Mouse (Mus musculus): ENCODE measurements around the gene Ano4. TPM values are rescaled to one million over a fixed set of nuclear protein-coding genes. Genes with fewer than 3 reads are reported as not detected.
"Not testable (repeated sequence)": the region's sequence is repeated elsewhere in the genome, so short reads cannot be mapped to it uniquely, and the experiment has no call there.

The Ano4 gene
- polyA plus RNA-seq, 1 experiment from 2014 or later = 1.1 TPM

GRCm38 (mm10) chr10:89092350-89093040 lies 252.1 kb downstream of the Ano4 start:
- no peaks in the 10 kb centered on the region for H3K4me1 ChIP-seq (replicated peaks; ENCODE audit: control insufficient read depth, insufficient read depth, low read length)
- H3K27ac ChIP-seq (ENCODE audit: low read depth, low read length) = no peak overlapping the region
- DNase-seq (ENCODE audit: low spot score) (no peak), ATAC-seq (replicated peaks; ENCODE audit: low FRiP score) (no peak)
- H3K27me3 ChIP-seq (ENCODE audit: control insufficient read depth, insufficient read depth, low read length) = no peaks in the 10 kb centered on the region
- H3K36me3 ChIP-seq (ENCODE audit: control insufficient read depth, insufficient read depth, low read length) = no peaks in the 10 kb centered on the region
- WGBS = 82% methylated on average over 9 of the region's 9 CpGs
- H3K4me2 ChIP-seq (ENCODE audit: low read depth, low read length, severe bottlenecking) = no peak overlapping the region
- no peak overlapping the region for H3K4me3 ChIP-seq (ENCODE audit: low read depth, low read length)
- H3K9ac ChIP-seq (ENCODE audit: low read length) = no peak overlapping the region
- no peaks in the 10 kb centered on the region for H3K9me3 ChIP-seq (ENCODE audit: control insufficient read depth, low read length)

DNA sequence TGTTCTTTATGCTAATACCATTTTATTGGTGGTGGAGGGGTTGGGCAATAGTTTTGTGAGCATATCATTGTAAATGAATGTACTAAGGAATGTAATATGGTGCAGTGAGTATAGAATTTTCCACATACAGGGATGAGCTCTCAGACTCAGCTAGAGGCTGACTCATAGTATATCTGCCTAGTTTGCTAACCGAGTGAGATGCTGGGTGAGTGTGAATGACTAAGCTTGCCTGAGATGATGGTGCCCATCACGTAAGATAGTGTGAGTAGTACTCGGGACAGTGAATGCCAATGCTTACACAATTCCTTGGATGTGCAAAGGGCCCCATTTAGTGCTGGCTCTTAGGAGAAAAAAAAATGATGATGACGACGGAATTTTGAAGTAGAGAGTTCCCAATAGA lies 267.1 kb downstream of the Ano4 start:
- Histone ChIP-seq H3K9ac (ENCODE audit: low read length) (no peak overlapping the region), H3K9me3 (ENCODE audit: control insufficient read depth, low read length) (no peaks in the 10 kb centered on the region)
- 89% methylated on average over 5 of the region's 5 CpGs for WGBS

DNA sequence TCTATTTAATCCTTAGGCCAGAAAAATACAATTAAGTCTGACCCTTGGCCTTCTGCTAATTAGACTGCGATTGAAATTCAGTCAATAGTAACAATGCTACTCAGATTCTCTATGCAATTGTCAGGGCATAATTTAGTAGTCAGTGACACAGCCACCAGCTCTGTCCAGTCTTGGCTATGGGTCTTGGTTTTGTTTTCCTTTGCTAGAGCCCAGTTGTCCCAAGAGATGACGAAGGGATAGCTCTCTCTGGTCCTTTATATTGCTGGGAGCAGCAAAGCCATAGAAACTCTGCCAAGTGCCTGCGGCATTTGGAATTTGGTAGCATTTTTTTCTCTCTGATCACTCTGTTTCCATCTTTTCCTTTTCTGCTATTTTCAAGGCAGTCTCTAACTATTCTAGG lies 288.7 kb downstream of the Ano4 start:
- no peaks in the 10 kb centered on the region for H3K27me3 ChIP-seq (ENCODE audit: control insufficient read depth, insufficient read depth, low read length)
- ATAC-seq (replicated peaks; ENCODE audit: low FRiP score) = no peak
- H3K4me2 ChIP-seq (ENCODE audit: low read depth, low read length, severe bottlenecking) = no peak overlapping the region

More for the DNA sequence above, 267.1 kb downstream of the Ano4 start:
- H3K27me3 ChIP-seq (ENCODE audit: control insufficient read depth, insufficient read depth, low read length) = no peaks in the 10 kb centered on the region
- no peak overlapping the region for H3K4me3 ChIP-seq (ENCODE audit: low read depth, low read length)
- ATAC-seq (replicated peaks; ENCODE audit: low FRiP score) = no peak
- H3K36me3 ChIP-seq (ENCODE audit: control insufficient read depth, insufficient read depth, low read length) = no peaks in the 10 kb centered on the region
- no peak overlapping the region for H3K4me2 ChIP-seq (ENCODE audit: low read depth, low read length, severe bottlenecking)
- no peaks in the 10 kb centered on the region for H3K4me1 ChIP-seq (replicated peaks; ENCODE audit: control insufficient read depth, insufficient read depth, low read length)
- H3K27ac ChIP-seq (ENCODE audit: low read depth, low read length) = no peak overlapping the region
- DNase-seq (ENCODE audit: low spot score) = no peak

DNA sequence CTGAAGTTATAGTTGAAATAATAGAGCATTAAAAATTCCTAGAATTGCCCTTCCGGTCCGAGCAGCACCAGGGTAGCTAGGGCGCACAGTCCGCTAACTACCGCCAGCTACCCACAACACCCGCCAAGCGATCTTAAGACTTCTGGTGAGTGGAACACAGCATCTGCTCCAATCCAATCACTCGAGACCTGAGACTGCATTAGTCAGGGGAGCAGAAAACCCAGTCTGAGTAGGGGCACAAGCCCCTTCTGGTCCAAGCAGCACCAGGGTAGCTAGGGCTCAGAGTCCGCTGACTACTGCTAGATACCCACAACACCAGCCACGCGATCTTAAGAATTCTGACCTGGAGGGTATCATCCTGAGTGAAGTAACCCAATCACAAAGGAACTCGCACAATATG lies 299.6 kb downstream of the Ano4 start:
- H3K4me2 ChIP-seq (ENCODE audit: low read depth, low read length, severe bottlenecking); H3K27ac ChIP-seq (ENCODE audit: low read depth, low read length); H3K4me3 ChIP-seq (ENCODE audit: low read depth, low read length); H3K9ac ChIP-seq (ENCODE audit: low read length); H3K27me3 ChIP-seq (ENCODE audit: control insufficient read depth, insufficient read depth, low read length); DNase-seq (ENCODE audit: low spot score); H3K9me3 ChIP-seq (ENCODE audit: control insufficient read depth, low read length); H3K4me1 ChIP-seq (replicated peaks; ENCODE audit: control insufficient read depth, insufficient read depth, low read length); H3K36me3 ChIP-seq (ENCODE audit: control insufficient read depth, insufficient read depth, low read length); ATAC-seq (replicated peaks; ENCODE audit: low FRiP score): not testable (repeated sequence)
- WGBS = 94% methylated on average over 12 of the region's 12 CpGs

More for the DNA sequence above, 288.7 kb downstream of the Ano4 start:
- Histone ChIP-seq H3K9ac (ENCODE audit: low read length) (no peak overlapping the region), H3K27ac (ENCODE audit: low read depth, low read length) (no peak overlapping the region), H3K9me3 (ENCODE audit: control insufficient read depth, low read length) (no peaks in the 10 kb centered on the region), H3K4me3 (ENCODE audit: low read depth, low read length) (no peak overlapping the region), H3K4me1 (replicated peaks; ENCODE audit: control insufficient read depth, insufficient read depth, low read length) (no peaks in the 10 kb centered on the region), H3K36me3 (ENCODE audit: control insufficient read depth, insufficient read depth, low read length) (no peaks in the 10 kb centered on the region)
- no peak for DNase-seq (ENCODE audit: low spot score)
- 60% methylated on average over 3 of the region's 3 CpGs for WGBS

- H3K27me3 ChIP-seq (ENCODE audit: control insufficient read depth, insufficient read depth, low read length) = no peaks in the 10 kb centered on the region
- H3K4me1 ChIP-seq (replicated peaks; ENCODE audit: control insufficient read depth, insufficient read depth, low read length) = no peaks in the 10 kb centered on the region
- no peak overlapping the region for H3K4me3 ChIP-seq (ENCODE audit: low read depth, low read length)
- ATAC-seq (replicated peaks; ENCODE audit: low FRiP score) = no peak
- WGBS = 91% methylated on average over 1 of the region's 1 CpGs
- H3K9ac ChIP-seq (ENCODE audit: low read length) = no peak overlapping the region
- no peaks in the 10 kb centered on the region for H3K36me3 ChIP-seq (ENCODE audit: control insufficient read depth, insufficient read depth, low read length)
- no peaks in the 10 kb centered on the region for H3K9me3 ChIP-seq (ENCODE audit: control insufficient read depth, low read length)
- no peak for DNase-seq (ENCODE audit: low spot score)
- H3K4me2 ChIP-seq (ENCODE audit: low read depth, low read length, severe bottlenecking) = no peak overlapping the region
- no peak overlapping the region for H3K27ac ChIP-seq (ENCODE audit: low read depth, low read length)
Observed at GRCm38 (mm10) chr10:89044166-89044565, 300.4 kb downstream of the Ano4 start.

- DNase-seq (ENCODE audit: low spot score) = no peak
- Histone ChIP-seq H3K9ac (ENCODE audit: low read length) (no peak overlapping the region), H3K9me3 (ENCODE audit: control insufficient read depth, low read length) (no peaks in the 10 kb centered on the region), H3K4me3 (ENCODE audit: low read depth, low read length) (no peak overlapping the region), H3K27ac (ENCODE audit: low read depth, low read length) (no peak overlapping the region), H3K36me3 (ENCODE audit: control insufficient read depth, insufficient read depth, low read length) (no peaks in the 10 kb centered on the region), H3K4me2 (ENCODE audit: low read depth, low read length, severe bottlenecking) (no peak overlapping the region), H3K27me3 (ENCODE audit: control insufficient read depth, insufficient read depth, low read length) (no peaks in the 10 kb centered on the region), H3K4me1 (replicated peaks; ENCODE audit: control insufficient read depth, insufficient read depth, low read length) (no peaks in the 10 kb centered on the region)
- ATAC-seq (replicated peaks; ENCODE audit: low FRiP score) = 0 out of 2 replicates have a peak, but pooled peaks have one; percentile 42
- WGBS = 34% methylated on average over 5 of the region's 5 CpGs
Observed at GRCm38 (mm10) chr10:89018926-89019325, 325.6 kb downstream of the Ano4 start.

DNA sequence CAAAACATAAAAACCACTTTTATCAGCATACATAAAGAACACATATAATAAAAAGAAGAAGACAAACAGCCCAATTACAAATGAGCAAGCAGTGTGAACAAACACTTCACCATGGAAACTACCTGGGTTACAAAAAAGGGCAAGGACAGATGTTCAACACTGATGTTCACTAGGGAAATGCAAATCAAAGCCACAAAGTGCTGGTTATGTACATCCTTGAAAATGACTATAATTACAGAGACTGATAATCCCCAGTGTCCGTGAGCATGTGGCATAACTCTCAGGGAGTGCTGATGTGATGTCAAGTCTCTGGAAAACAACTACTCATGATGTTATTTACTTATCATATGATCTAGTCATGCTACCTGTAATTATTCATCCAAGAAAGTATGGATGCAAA lies 336.3 kb downstream of the Ano4 start:
- no peaks in the 10 kb centered on the region for H3K4me1 ChIP-seq (replicated peaks; ENCODE audit: control insufficient read depth, insufficient read depth, low read length)
- H3K27ac ChIP-seq (ENCODE audit: low read depth, low read length) = no peak overlapping the region
- no peaks in the 10 kb centered on the region for H3K36me3 ChIP-seq (ENCODE audit: control insufficient read depth, insufficient read depth, low read length)
- WGBS = 78% methylated on average over 1 of the region's 1 CpGs
- ATAC-seq (replicated peaks; ENCODE audit: low FRiP score) (no peak), DNase-seq (ENCODE audit: low spot score) (no peak)
- no peak overlapping the region for H3K4me2 ChIP-seq (ENCODE audit: low read depth, low read length, severe bottlenecking)
- H3K4me3 ChIP-seq (ENCODE audit: low read depth, low read length) = no peak overlapping the region
- H3K27me3 ChIP-seq (ENCODE audit: control insufficient read depth, insufficient read depth, low read length) = no peaks in the 10 kb centered on the region
- no peaks in the 10 kb centered on the region for H3K9me3 ChIP-seq (ENCODE audit: control insufficient read depth, low read length)
- no peak overlapping the region for H3K9ac ChIP-seq (ENCODE audit: low read length)

DNA sequence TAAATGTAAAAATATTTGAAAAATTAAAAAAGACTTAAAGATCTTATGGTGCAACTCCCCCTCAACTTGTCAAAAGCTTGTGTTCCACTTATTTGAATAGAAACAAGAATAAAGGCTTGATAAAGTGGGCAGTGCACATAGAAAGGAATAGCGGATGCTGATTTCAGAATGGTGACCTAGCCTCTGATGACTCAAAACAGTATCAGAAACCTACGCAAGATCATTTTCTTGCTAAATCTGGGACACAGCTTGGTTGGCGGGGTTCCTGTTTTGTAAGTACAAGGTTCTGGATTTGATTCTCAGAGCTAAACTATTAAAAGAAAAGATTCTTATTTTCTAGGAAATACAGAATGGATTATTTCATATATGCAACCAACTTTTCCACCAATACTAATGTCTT lies 340.0 kb downstream of the Ano4 start:
- Histone ChIP-seq H3K4me3 (ENCODE audit: low read depth, low read length) (no peak overlapping the region), H3K27me3 (ENCODE audit: control insufficient read depth, insufficient read depth, low read length) (no peaks in the 10 kb centered on the region), H3K27ac (ENCODE audit: low read depth, low read length) (no peak overlapping the region), H3K4me2 (ENCODE audit: low read depth, low read length, severe bottlenecking) (no peak overlapping the region), H3K36me3 (ENCODE audit: control insufficient read depth, insufficient read depth, low read length) (no peaks in the 10 kb centered on the region), H3K4me1 (replicated peaks; ENCODE audit: control insufficient read depth, insufficient read depth, low read length) (no peaks in the 10 kb centered on the region), H3K9me3 (ENCODE audit: control insufficient read depth, low read length) (no peaks in the 10 kb centered on the region), H3K9ac (ENCODE audit: low read length) (no peak overlapping the region)
- ATAC-seq (replicated peaks; ENCODE audit: low FRiP score) = no peak
- DNase-seq (ENCODE audit: low spot score) = no peak
- 89% methylated on average over 3 of the region's 3 CpGs for WGBS

GRCm38 (mm10) chr10:88986925-88987324 lies 357.6 kb downstream of the Ano4 start:
- H3K4me1 ChIP-seq (replicated peaks; ENCODE audit: control insufficient read depth, insufficient read depth, low read length) = no peaks in the 10 kb centered on the region
- no peak overlapping the region for H3K27ac ChIP-seq (ENCODE audit: low read depth, low read length)
- no peak for DNase-seq (ENCODE audit: low spot score)
- H3K27me3 ChIP-seq (ENCODE audit: control insufficient read depth, insufficient read depth, low read length) = no peaks in the 10 kb centered on the region
- no peaks in the 10 kb centered on the region for H3K36me3 ChIP-seq (ENCODE audit: control insufficient read depth, insufficient read depth, low read length)
- H3K9me3 ChIP-seq (ENCODE audit: control insufficient read depth, low read length) = no peaks in the 10 kb centered on the region
- no peak overlapping the region for H3K9ac ChIP-seq (ENCODE audit: low read length)
- H3K4me3 ChIP-seq (ENCODE audit: low read depth, low read length) = no peak overlapping the region
- 79% methylated on average over 6 of the region's 6 CpGs for WGBS
- no peak overlapping the region for H3K4me2 ChIP-seq (ENCODE audit: low read depth, low read length, severe bottlenecking)
- ATAC-seq (replicated peaks; ENCODE audit: low FRiP score) = no peak

Measured in forebrain, embryonic 11.5 days (tissue).